Mouse (Mus musculus) bone marrow, adult 2 months (tissue): ENCODE results near the gene Myh9.

Experiments
- CTCF ChIP-seq: fragments of 200-500 bp; IDR thresholded peaks from 2 replicates; pipeline ENCODE4 v1.5.1; 2011; ENCODE audit warnings: low read length, control low read depth; ENCODE audit not compliant: control insufficient read depth, insufficient read depth
- POLR2A ChIP-seq: fragments of 200-500 bp; IDR thresholded peaks from 2 replicates; pipeline ENCODE4 v1.6.1; 2011; ENCODE audit warnings: low read depth, mild to moderate bottlenecking, control low read depth, low read length, borderline replicate concordance; ENCODE audit not compliant: control insufficient read depth

DNA sequence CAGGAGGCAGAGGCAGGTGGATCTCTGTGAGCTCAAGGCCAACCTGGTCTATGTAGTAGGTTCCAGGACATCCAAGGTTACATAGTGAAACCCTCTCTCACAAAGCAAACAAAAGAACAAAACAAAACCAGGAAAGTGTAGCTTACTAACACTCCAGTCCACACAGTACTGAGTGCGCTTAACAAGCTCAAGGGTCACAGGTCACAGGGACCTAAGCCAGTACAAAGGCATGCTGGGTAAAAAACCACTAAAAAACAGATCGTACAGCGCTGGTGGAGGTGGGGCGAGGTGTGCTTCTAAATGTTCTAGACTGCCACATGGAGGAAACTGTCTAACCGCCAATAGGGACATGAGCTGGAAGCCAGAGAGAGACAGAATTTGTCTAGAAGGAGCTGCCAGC, 71.6 kb downstream of the Myh9 start:
- no peak for TF ChIP-seq POLR2A
- no peak for TF ChIP-seq CTCF
